Mouse (Mus musculus) testis, adult 2 months (tissue): Measurements from ENCODE around the gene Gm26620. TPM values are rescaled to one million over a fixed set of nuclear protein-coding genes. Genes with fewer than 3 reads are reported as not detected.

Source experiments
- H3K27ac ChIP-seq: fragments of 200-500 bp; 2 replicates; pipeline ENCODE4 v1.5.1; 2012; ENCODE audit warnings: low read depth, low read length; ENCODE audit not compliant: control insufficient read depth, insufficient read depth
- H3K27me3 ChIP-seq: fragments of 200-500 bp; 2 replicates; pipeline ENCODE4 v1.6.1; 2012; ENCODE audit warnings: mild to moderate bottlenecking, low read length, moderate library complexity; ENCODE audit not compliant: control insufficient read depth, insufficient read depth
- H3K36me3 ChIP-seq: fragments of 200-500 bp; 2 replicates; pipeline ENCODE4 v1.6.1; 2012; ENCODE audit warnings: mild to moderate bottlenecking, low read length; ENCODE audit not compliant: control insufficient read depth, insufficient read depth
- H3K4me1 ChIP-seq: fragments of 200-500 bp; 2 replicates; pipeline ENCODE4 v1.6.1; 2012; ENCODE audit warnings: low read length; ENCODE audit not compliant: control insufficient read depth, insufficient read depth
- H3K4me3 ChIP-seq: fragments of 200-500 bp; 2 replicates; pipeline ENCODE4 v1.5.1; 2012; ENCODE audit warnings: low read depth, mild to moderate bottlenecking, low read length, moderate library complexity, mixed read lengths; ENCODE audit not compliant: control insufficient read depth
- CTCF ChIP-seq: fragments of 200-500 bp; IDR thresholded peaks from 2 replicates; pipeline ENCODE4 v1.5.1; 2012; ENCODE audit warnings: low read depth, mild to moderate bottlenecking, inconsistent platforms, low read length, moderate library complexity; ENCODE audit not compliant: control insufficient read depth, insufficient read depth, insufficient replicate concordance
- POLR2A ChIP-seq: fragments of 200-500 bp; IDR thresholded peaks from 2 replicates; pipeline ENCODE4 v1.6.1; 2012; ENCODE audit warnings: low read depth, mild to moderate bottlenecking, inconsistent platforms, low read length, moderate library complexity; ENCODE audit not compliant: control insufficient read depth
- polyA plus RNA-seq: library from polyadenylated mRNA; depleted of rRNA; stranded (reverse); fragments of >200 nt; gene quantifications from 2 replicates; pipeline ENCODE4 v1.2.3, GENCODE M21; 2012

Gm26620 gene
- polyA plus RNA-seq, 1 experiment, result 0.99 TPM

GRCm38 (mm10) chr1:170864234-170864633 is 20.6 kb upstream of the Gm26620 start:
- no peak overlapping the region for H3K4me3 ChIP-seq
- H3K27me3 ChIP-seq, result no peaks in the 10 kb centered on the region
- peaks cover 4% of the 10 kb centered on the region for H3K4me1 ChIP-seq
- H3K27ac ChIP-seq, result no peak overlapping the region
- H3K36me3 ChIP-seq, result no peaks in the 10 kb centered on the region
- TF ChIP-seq CTCF, result no peak
- no peak for TF ChIP-seq POLR2A

GRCm38 (mm10) chr1:170864754-170865153 is 20.1 kb upstream of the Gm26620 start:
- TF ChIP-seq CTCF (no peak), POLR2A (no peak)
- peaks cover 4% of the 10 kb centered on the region for H3K4me1 ChIP-seq
- no peaks in the 10 kb centered on the region for H3K27me3 ChIP-seq
- H3K4me3 ChIP-seq, result no peak overlapping the region
- no peaks in the 10 kb centered on the region for H3K36me3 ChIP-seq
- H3K27ac ChIP-seq, result no peak overlapping the region

- no peak overlapping the region for H3K4me3 ChIP-seq
- TF ChIP-seq CTCF (no peak), POLR2A (no peak)
- H3K27me3 ChIP-seq, result no peaks in the 10 kb centered on the region
- H3K4me1 ChIP-seq, result peaks cover 4% of the 10 kb centered on the region
- peak overlapping the region; percentile 37; the same call in 1 of the 2 replicates for H3K27ac ChIP-seq
- no peaks in the 10 kb centered on the region for H3K36me3 ChIP-seq
Observed at GRCm38 (mm10) chr1:170865406-170865805, 19.5 kb upstream of the Gm26620 start.

- Histone ChIP-seq H3K4me3 (peak overlapping the region; percentile 99), H3K36me3 (no peaks in the 10 kb centered on the region), H3K27ac (peak overlapping the region; percentile 92), H3K27me3 (no peaks in the 10 kb centered on the region), H3K4me1 (peaks cover 4% of the 10 kb centered on the region)
- TF ChIP-seq POLR2A (no peak), CTCF (no peak)
Observed at GRCm38 (mm10) chr1:170866992-170867690, 17.7 kb upstream of the Gm26620 start.

GRCm38 (mm10) chr1:170867691-170868105 is 17.2 kb upstream of the Gm26620 start, which contains the start of gene Atf6:
Atf6 (minus strand) TSS chr1:170867771.
- TF ChIP-seq POLR2A, result peak; percentile 59; the same call in 1 of the 2 replicates
- TF ChIP-seq CTCF, result no peak

GRCm38 (mm10) chr1:170868107-170868904 is 16.6 kb upstream of the Gm26620 start:
- H3K4me3 ChIP-seq, result peak overlapping the region; percentile 85
- H3K36me3 ChIP-seq, result no peaks in the 10 kb centered on the region
- peaks cover 4% of the 10 kb centered on the region for H3K4me1 ChIP-seq
- no peaks in the 10 kb centered on the region for H3K27me3 ChIP-seq
- TF ChIP-seq CTCF (no peak), POLR2A (no peak)
- H3K27ac ChIP-seq, result no peak overlapping the region

More at GRCm38 (mm10) chr1:170867691-170868105, 17.2 kb upstream of the Gm26620 start, which contains the start of gene Atf6:
- Histone ChIP-seq H3K27ac (peak within 1 kb of the TSS; percentile 92), H3K4me1 (peaks cover 4% of the 10 kb centered on the region), H3K4me3 (peak within 1 kb of the TSS; percentile 99), H3K36me3 (no peaks in the 10 kb centered on the region), H3K27me3 (no peaks in the 10 kb centered on the region)

- TF ChIP-seq POLR2A (no peak), CTCF (no peak)
- peak overlapping the region; percentile 85 for H3K4me3 ChIP-seq
- no peak overlapping the region for H3K27ac ChIP-seq
Observed at GRCm38 (mm10) chr1:170868905-170869283, 16.0 kb upstream of the Gm26620 start.

More at GRCm38 (mm10) chr1:170868905-170869283, 16.0 kb upstream of the Gm26620 start:
- Histone ChIP-seq H3K36me3 (no peaks in the 10 kb centered on the region), H3K27me3 (no peaks in the 10 kb centered on the region), H3K4me1 (peaks cover 4% of the 10 kb centered on the region)
